ENCODE assay signal across 9 mouse cellular contexts in the genomic region with DNA sequence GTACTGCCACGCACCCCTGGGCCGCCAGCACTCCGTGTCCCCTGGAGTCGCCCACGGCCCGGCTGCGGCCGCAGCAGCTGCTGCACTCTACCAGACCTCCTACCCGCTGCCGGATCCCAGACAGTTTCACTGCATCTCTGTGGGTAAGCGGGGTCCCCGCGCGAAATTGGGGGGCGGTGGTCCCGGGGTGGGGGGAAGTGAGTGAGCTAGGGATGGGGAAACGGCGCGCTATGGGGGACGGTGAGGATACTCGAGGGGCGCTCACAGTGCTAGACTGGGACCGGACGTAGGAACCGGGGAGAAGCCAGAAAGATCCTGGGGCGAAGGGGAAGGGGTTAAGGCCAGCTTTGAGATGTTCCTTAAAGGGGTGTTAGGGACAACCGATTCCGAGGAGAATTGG. TPM values are rescaled to one million over a fixed set of nuclear protein-coding genes. Genes with fewer than 3 reads are reported as not detected.
DNase-seq lines count a peak whose midpoint lies in the region; ATAC-seq and TF ChIP-seq lines count a peak whose summit lies in the region.
"Had no signal": no experiment of that assay in that cellular context is flagged by ENCODE, and none has a peak within 500 bp of the region (broad histone marks: within the 10 kb centered on the region; RNA-seq: fewer than 3 reads in every experiment).

No protein-coding gene starts in this region.

- H3K4me3 ChIP-seq in kidney, postnatal 0 days (replicated peaks; ENCODE audit: low read depth, low read length) = peak overlapping the region; percentile 13
- no peak overlapping the region for H3K4me3 ChIP-seq in kidney, adult 2 months (ENCODE audit: insufficient read depth, low read depth, low read length)
- H3K4me3 ChIP-seq in forebrain, embryonic 12.5 days (replicated peaks) = peak overlapping the region; percentile 43
- H3K4me3 ChIP-seq in limb, embryonic 11.5 days (ENCODE audit: low read depth, low read length) = peak overlapping the region; percentile 12; the same call in 1 of the 2 replicates
- peak overlapping the region; percentile 37 for H3K4me3 ChIP-seq in neural tube, embryonic 15.5 days (replicated peaks)

- H3K36me3 ChIP-seq in kidney, postnatal 0 days (ENCODE audit: insufficient read depth, low read length) = no peaks in the 10 kb centered on the region
- H3K36me3 ChIP-seq in kidney, adult 2 months (ENCODE audit: control insufficient read depth, insufficient read depth, low read length) = no peaks in the 10 kb centered on the region
- H3K36me3 ChIP-seq in forebrain, embryonic 12.5 days (replicated peaks) = no peaks in the 10 kb centered on the region
- no peaks in the 10 kb centered on the region for H3K36me3 ChIP-seq in limb, embryonic 11.5 days (ENCODE audit: control insufficient read depth, insufficient read depth, low read length)
- H3K36me3 ChIP-seq in neural tube, embryonic 15.5 days = no peaks in the 10 kb centered on the region

- peak overlapping the region; percentile 51 for H3K4me2 ChIP-seq in kidney, postnatal 0 days (ENCODE audit: low read length)
- H3K4me2 ChIP-seq in forebrain, embryonic 12.5 days = peak overlapping the region; percentile 65
- peak overlapping the region; percentile 32 for H3K4me2 ChIP-seq in limb, embryonic 11.5 days (ENCODE audit: low read depth, severe bottlenecking)
- H3K4me2 ChIP-seq in neural tube, embryonic 15.5 days = peak overlapping the region; percentile 64

- no peak for ATAC-seq in kidney, postnatal 0 days (replicated peaks; ENCODE audit: low FRiP score, low read depth)
- ATAC-seq in forebrain, embryonic 12.5 days (ENCODE audit: low FRiP score) = no peak
- ATAC-seq in limb, embryonic 11.5 days (ENCODE audit: insufficient number of reproducible peaks, low FRiP score, low TSS enrichment, low read depth) = no peak
- peak; percentile 32; the same call in 1 of the 2 replicates for ATAC-seq in neural tube, embryonic 15.5 days (ENCODE audit: low FRiP score)

- H3K27ac ChIP-seq in kidney, postnatal 0 days = no peak overlapping the region
- H3K27ac ChIP-seq in kidney, adult 2 months (ENCODE audit: insufficient read depth, low read depth, low read length) = no peak overlapping the region
- H3K27ac ChIP-seq in forebrain, embryonic 12.5 days = 0 out of 2 replicates have a peak overlapping the region, but pooled peaks have one; percentile 13
- H3K27ac ChIP-seq in limb, embryonic 11.5 days (replicated peaks; ENCODE audit: low read depth, low read length) = no peak overlapping the region
- H3K27ac ChIP-seq in neural tube, embryonic 15.5 days (replicated peaks) = no peak overlapping the region

- no peak for DNase-seq in kidney, postnatal 0 days (ENCODE audit: low spot score)
- DNase-seq in kidney, adult 2 months = no peak
- peak; percentile 26 for DNase-seq in limb, embryonic 11.5 days (ENCODE audit: low spot score)
- DNase-seq in right cerebral cortex, adult 18-20 months = no peak
- DNase-seq in layer of hippocampus, adult 18-20 months (ENCODE audit: low spot score in 2 of 2) = no peak

- no peak for TF ChIP-seq CTCF in kidney, postnatal 0 days (IDR thresholded peaks at IDR 0.05; ENCODE audit: low read depth)
- no peak for TF ChIP-seq CTCF in kidney, adult 2 months (conservative IDR thresholded peaks at IDR 0.05; ENCODE audit: insufficient read depth, insufficient read length, low read depth, low read length)

- H3K4me1 ChIP-seq in kidney, postnatal 0 days (replicated peaks; ENCODE audit: insufficient read depth, low read length) = peaks cover 6% of the 10 kb centered on the region; the same call in 1 of the 2 replicates
- peaks cover 5% of the 10 kb centered on the region; the same call in 1 of the 2 replicates for H3K4me1 ChIP-seq in kidney, adult 2 months (ENCODE audit: control insufficient read depth, insufficient read depth, low read length)
- peaks cover 45% of the 10 kb centered on the region for H3K4me1 ChIP-seq in forebrain, embryonic 12.5 days
- H3K4me1 ChIP-seq in limb, embryonic 11.5 days (ENCODE audit: control insufficient read depth, insufficient read depth, low read length) = peaks cover 4% of the 10 kb centered on the region
- H3K4me1 ChIP-seq in neural tube, embryonic 15.5 days = peaks cover 42% of the 10 kb centered on the region

- peaks cover 88% of the 10 kb centered on the region for H3K27me3 ChIP-seq in kidney, postnatal 0 days (ENCODE audit: insufficient read depth, low read length)
- H3K27me3 ChIP-seq in kidney, adult 2 months (replicated peaks; ENCODE audit: control insufficient read depth, insufficient read depth, low read length) = peaks cover 12% of the 10 kb centered on the region
- H3K27me3 ChIP-seq in forebrain, embryonic 12.5 days = peaks cover 98% of the 10 kb centered on the region
- H3K27me3 ChIP-seq in limb, embryonic 11.5 days (ENCODE audit: control insufficient read depth, insufficient read depth, low read length) = peaks cover 90% of the 10 kb centered on the region
- H3K27me3 ChIP-seq in neural tube, embryonic 15.5 days (replicated peaks) = peaks cover 88% of the 10 kb centered on the region

- under 1% methylated on average over 28 of the region's 28 CpGs for WGBS in kidney, postnatal 0 days
- 2% methylated on average over 28 of the region's 28 CpGs for WGBS in kidney, adult 2 months
- WGBS in forebrain, embryonic 12.5 days = 0% methylated on average over 28 of the region's 28 CpGs
- WGBS in limb, embryonic 11.5 days = 2% methylated on average over 28 of the region's 28 CpGs
- WGBS in neural tube, embryonic 15.5 days = under 1% methylated on average over 28 of the region's 28 CpGs

- H3K9me3 ChIP-seq in kidney, postnatal 0 days (replicated peaks; ENCODE audit: low read length) = no peaks in the 10 kb centered on the region
- no peaks in the 10 kb centered on the region for H3K9me3 ChIP-seq in forebrain, embryonic 12.5 days
- H3K9me3 ChIP-seq in limb, embryonic 11.5 days (ENCODE audit: control insufficient read depth, low read length) = no peaks in the 10 kb centered on the region
- H3K9me3 ChIP-seq in neural tube, embryonic 15.5 days (replicated peaks) = no peaks in the 10 kb centered on the region

- TF ChIP-seq POLR2A in kidney, adult 2 months (IDR thresholded peaks at IDR 0.05; ENCODE audit: low read depth, low read length) = no peak

- no peak overlapping the region for H3K9ac ChIP-seq in kidney, postnatal 0 days (ENCODE audit: low read depth, low read length)
- H3K9ac ChIP-seq in forebrain, embryonic 12.5 days = peak overlapping the region; percentile 48
- H3K9ac ChIP-seq in limb, embryonic 11.5 days (ENCODE audit: low read length) = no peak overlapping the region
- 0 out of 2 replicates have a peak overlapping the region, but pooled peaks have one; percentile 23 for H3K9ac ChIP-seq in neural tube, embryonic 15.5 days (replicated peaks)

RNA-seq across cellular contexts. Expression of gene Gsx1, which starts 0.7 kb away (rescaled TPM):
- not detected in 2 replicates for polyA plus RNA-seq in kidney, postnatal 0 days (2015; fragmentation: Nextera tagmentation; extraction: Ambion mirVana)
- polyA plus RNA-seq in kidney, adult 2 months (2012; rRNA removed) = not detected in 2 replicates
- polyA plus RNA-seq in forebrain, embryonic 12.5 days (2016; fragmentation: Nextera tagmentation; extraction: Ambion mirVana) = 8.6 and 8.7 TPM in 2 replicates
- polyA plus RNA-seq in limb, embryonic 11.5 days (2014; fragmentation: Nextera tagmentation; extraction: Ambion mirVana) = not detected in 2 replicates
- polyA plus RNA-seq in neural tube, embryonic 15.5 days (2015; fragmentation: Nextera tagmentation; extraction: Ambion mirVana) = 1.3 and 2.1 TPM in 2 replicates
- total RNA-seq in layer of hippocampus, adult 18-20 months (2021) = under 1 TPM; 0.35 to 0.43 TPM
- total RNA-seq: common myeloid progenitor, adult 5-6 weeks had no signal
- polyA plus RNA-seq: large intestine, adult 2 months had no signal

Comparison
In these comparisons a context has a peak if more than half of its experiments do, and no peak if none do; other contexts are left out.
1. H3K9ac ChIP-seq: peak in forebrain, embryonic 12.5 days (single experiment) and neural tube, embryonic 15.5 days (single experiment); none in kidney, postnatal 0 days (single experiment) and limb, embryonic 11.5 days (single experiment).
2. Peak in every context shown above with its lines, with median percentiles within 50 percentile points of each other: H3K4me2 ChIP-seq.